Mouse (Mus musculus) heart, adult 11 months (tissue): ENCODE measurements at regions not wholly inside any gene's neighbourhood (a gene's known extent, or its start where the extent isn't known, plus 50 kb on each side); places are given as distances from the start of the nearest gene placed in this dataset.

Source experiments
- DNase-seq: peaks from one replicate; pipeline ENCODE4 v3.0.0; 2022

DNA sequence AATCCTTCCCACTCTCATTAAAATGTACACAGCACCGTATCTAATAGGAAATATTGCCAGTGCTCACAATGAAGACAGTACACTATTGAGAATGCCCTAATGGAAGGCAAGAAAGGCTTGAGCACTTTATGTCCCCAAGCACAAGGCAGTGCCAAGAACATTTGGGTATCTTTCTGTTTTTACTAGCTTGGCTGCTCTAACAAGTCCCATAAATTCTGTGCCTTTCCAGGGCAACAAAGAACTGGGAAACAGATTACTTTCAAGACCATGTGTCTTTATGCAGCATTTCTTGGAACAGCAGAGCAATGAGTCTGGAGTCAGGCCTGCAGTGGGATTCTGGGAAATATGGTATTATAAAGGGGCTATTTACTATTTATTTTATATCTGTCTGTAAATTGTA is 192.3 kb downstream of the 1700008P02Rik start:
- no peak for DNase-seq

DNA sequence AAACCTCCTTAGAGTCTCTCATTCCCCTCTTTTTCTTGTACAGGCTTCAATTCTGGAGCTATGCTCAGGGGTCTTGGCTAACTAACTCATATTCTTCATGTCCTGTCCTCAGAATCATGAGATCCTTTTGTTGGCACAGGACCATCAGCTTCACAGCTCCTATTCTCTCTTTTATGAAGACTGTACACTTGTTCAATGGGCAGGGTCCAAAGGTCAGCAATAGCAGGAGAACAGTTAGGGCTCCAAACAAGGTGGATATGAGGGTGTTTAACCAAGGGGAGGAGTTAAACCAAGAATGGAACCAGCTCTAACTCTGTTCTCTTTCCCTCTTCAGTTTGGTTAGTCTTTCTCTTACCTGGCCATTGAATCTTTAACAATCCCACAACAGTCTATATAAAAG is 219.4 kb downstream of the 1700008P02Rik start:
- DNase-seq, result peak; percentile 49

DNA sequence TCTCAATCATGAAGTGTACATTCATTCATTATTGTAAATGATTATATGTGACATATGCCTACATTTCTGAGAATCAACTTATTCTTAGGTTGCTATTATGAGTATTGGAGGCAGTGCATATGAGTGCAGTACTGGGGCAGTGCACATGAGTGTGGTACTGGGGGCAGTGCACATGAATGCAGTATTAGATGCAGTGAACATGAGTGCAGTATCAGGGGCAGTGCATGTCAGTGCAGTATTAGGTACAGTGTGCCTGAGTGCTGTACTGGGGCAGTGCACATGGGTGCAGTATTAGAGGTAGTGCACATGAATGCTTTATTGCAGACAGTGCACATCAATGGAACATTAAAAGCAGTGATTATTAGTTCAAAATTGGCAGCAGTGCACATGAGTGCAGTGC is 234.6 kb downstream of the 1700008P02Rik start:
- DNase-seq, result no peak

DNA sequence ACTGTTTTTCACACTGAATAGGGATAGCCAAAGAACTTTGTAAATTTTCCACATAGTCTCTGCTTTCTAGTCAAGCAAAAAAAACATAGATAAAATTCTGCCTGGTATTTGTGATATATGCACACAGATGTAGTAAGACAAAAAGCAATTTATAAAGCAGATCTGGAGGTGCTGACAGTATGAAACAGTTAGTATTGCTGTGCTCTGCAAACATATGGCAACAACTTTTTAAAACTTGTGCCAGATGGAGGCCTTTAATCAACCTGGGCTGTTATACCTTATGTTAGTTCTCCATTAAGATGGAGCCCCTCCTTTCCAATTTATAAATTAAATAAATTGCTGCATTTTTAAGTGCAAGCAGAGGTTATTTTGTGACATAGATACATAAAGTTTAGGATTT is 237.3 kb downstream of the 1700008P02Rik start:
- no peak for DNase-seq

DNA sequence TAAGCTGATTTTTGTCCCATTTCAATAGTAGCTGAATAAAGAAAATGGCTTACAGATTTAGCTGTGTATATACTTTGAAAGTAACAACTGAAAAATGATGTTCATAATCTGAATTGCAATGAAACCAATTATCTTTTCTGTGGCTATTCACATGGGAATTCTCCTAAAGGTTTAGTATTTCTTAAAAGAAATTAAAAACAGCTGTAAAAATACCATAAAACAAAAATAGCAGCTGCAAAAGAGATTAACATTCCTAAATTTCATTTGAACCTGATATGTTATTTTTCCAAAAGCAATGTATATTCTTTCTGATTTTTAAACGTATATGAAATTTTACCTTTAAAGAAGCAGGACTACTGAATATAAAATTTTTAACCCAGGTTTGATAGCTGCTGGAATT is 237.9 kb downstream of the 1700008P02Rik start:
- DNase-seq, result no peak

DNA sequence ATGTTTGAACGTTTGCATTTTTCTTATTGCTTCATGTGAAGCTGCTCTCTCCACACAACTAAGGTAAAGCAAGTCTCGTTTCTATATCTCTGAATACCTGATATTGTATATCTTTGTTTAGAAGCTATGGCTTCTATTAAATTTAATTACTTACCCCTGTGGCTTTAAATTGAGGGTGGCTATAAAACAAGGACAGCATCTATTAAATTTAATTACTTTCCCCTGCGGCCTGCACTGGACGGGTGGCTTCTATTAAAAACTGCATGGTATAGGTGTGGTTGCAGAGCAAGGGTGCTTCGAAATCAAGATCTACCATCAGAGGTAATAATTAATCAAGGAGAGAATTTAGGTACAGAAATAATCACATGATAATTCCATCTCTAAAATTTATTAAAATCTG is 238.5 kb downstream of the 1700008P02Rik start:
- no peak for DNase-seq

DNA sequence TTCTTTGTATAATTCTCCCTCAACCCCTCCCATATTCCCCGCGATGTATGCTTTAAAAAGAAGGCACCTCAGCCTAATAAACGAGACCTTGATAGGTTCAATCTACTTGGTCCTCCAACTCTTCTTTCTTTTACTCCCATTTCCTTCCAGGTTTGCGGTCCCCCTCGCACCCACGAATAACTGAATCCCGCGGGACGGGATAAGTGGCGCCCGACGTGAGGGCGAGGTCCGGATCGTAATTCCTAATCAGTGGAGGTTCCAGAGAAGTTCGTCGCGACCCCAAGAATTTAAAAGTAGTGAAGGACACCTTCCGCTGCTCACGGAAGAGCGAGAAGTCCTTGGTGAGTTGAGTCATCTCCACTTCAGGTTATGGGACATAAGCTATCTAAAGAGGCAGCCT is 281.2 kb downstream of the 1700008P02Rik start:
- peak; percentile 66 for DNase-seq

DNA sequence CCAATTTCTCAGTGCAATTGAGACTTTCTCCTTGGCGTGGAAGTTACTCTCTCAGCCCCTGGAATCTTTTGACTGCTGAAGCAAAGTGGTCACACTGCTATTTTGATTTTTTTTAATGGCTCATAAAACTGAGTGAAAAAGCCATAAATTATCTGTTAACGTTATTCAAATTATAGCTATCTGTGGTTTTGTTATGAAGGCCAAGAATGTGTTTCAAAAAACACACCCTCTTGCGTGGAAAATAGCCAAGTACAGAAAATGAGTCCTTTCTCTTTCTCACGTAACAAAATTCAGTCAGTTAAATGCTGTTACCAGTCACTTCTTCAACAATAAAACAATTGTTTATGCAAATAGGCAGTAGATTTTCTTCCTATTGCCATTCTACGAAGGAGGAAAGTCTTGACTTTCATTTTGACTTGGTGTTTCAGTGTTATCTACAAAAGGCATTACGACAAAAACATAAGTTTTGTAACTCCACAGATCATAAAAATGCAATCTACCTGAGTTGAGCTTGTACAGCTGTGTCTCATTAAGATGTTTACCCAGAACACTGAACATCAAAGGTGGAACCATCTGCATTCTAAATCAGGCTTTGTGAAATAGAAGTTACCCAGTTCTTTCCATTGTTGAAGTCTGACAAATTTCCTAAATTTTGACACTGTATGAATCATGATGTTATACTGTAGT is 299.3 kb downstream of the 1700008P02Rik start:
- DNase-seq, result no peak

DNA sequence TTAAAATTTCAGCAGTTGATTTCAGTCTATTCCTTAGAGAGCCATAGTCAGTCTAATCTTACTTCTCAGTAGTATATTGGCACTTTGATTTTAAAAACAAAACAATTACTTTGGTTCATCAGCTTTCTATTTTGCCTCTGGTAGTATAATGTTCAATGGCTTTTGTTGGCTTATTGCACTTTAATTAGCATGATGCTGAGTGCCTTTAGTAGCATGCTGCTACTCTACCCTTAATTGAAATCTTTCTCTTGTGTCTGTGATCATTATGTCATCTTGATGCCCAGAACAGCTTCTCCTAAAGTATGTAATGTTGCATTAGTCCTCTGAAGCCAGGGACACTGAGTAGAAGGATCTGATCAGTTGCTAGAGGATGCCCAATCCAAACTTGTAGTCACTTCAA is 330.7 kb downstream of the 1700008P02Rik start:
- DNase-seq, result no peak

DNA sequence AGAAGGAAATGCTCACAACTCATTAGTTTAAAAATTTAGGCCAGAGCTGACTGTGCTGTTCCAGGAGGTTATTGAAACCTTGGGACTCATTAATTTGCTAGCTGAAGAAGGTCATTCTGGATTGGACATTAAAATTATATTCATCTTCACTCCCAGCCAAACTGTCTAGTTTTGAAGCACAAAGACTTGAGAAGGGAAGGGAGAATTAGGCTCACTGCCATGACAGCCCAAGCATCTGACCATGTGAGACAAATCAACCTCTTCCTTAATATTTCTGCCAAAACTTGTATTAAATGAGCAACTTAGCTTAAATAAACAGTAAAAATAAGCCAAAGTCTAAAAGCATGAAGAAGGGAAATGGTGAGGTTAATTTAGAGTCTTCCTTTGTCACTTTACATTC is 339.6 kb downstream of the 1700008P02Rik start:
- no peak for DNase-seq
